Mouse (Mus musculus) lung, postnatal 0 days (tissue): ENCODE results near the gene Klf14.

Experiments
- CTCF ChIP-seq: IDR thresholded peaks from 2 replicates; pipeline ENCODE4 v1.5.1; 2016; ENCODE audit warnings: antibody characterized with exemption, mild to moderate bottlenecking
- EP300 ChIP-seq: IDR thresholded peaks from 2 replicates; pipeline ENCODE4 v1.6.1; 2016; ENCODE audit warnings: antibody characterized with exemption, mild to moderate bottlenecking, control low read depth

DNA sequence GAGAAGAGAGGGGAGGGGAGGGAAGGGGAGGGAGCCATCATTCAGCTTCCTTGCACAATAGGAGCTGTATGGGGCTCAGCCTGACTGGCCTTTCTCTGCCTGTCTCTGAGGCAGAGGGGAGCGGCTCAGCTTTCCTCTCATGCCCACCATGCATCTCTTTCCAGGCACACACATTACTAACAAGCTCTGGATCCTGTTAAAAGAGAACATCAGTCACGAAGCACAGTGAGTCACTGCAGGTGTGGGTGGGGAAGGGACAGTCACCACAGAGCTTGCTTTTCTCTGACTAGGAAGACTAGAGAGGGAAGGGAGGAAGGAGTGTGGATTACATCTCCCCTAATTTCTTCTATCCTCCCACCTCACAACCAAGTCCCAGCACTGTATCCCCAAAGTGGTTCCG, 50.9 kb downstream of the Klf14 start:
- TF ChIP-seq CTCF (no peak), EP300 (no peak)
